Comparison of ENCODE assay signal across 31 mouse cellular contexts in the genomic region with DNA sequence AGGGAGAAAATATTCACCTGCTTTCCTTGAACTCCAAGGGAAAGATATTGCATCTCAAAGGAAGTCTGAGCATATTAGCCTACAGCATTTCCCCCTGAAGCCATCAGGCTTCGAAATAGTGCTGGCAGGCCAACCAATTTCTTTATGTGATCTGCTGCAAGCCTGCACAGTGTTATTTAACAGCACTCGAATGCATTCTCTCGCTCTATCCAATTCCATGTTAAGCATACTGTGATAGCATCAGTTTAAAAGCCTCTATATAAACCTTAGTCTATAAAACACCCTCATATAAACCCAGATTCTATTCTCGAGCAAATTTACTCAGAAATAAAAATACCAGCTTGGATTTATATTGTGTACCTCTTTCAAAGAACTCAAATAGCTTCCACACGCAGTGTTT.
DNase-seq lines count a peak whose midpoint lies in the region; ATAC-seq and TF ChIP-seq lines count a peak whose summit lies in the region.
"Had no signal": no experiment of that assay in that cellular context is flagged by ENCODE, and none has a peak within 500 bp of the region (broad histone marks: within the 10 kb centered on the region; RNA-seq: fewer than 3 reads in every experiment).

No protein-coding gene starts in this region.

- H3K36me3 ChIP-seq in forebrain, embryonic 15.5 days = no peaks in the 10 kb centered on the region
- H3K36me3 ChIP-seq in forebrain, embryonic 11.5 days (ENCODE audit: control insufficient read depth, insufficient read depth, low read length) = no peaks in the 10 kb centered on the region
- H3K36me3 ChIP-seq in limb, embryonic 13.5 days = no peaks in the 10 kb centered on the region
- no peaks in the 10 kb centered on the region for H3K36me3 ChIP-seq in limb, embryonic 10.5 days
- H3K36me3 ChIP-seq in midbrain, embryonic 15.5 days (replicated peaks) = no peaks in the 10 kb centered on the region
- H3K36me3 ChIP-seq in midbrain, embryonic 16.5 days (ENCODE audit: control insufficient read depth, insufficient read depth, low read length) = no peaks in the 10 kb centered on the region
- H3K36me3 ChIP-seq in limb, embryonic 14.5 days (ENCODE audit: control insufficient read depth, insufficient read depth, low read length) = no peaks in the 10 kb centered on the region
- H3K36me3 ChIP-seq in hindbrain, embryonic 14.5 days (replicated peaks; ENCODE audit: control insufficient read depth, insufficient read depth) = no peaks in the 10 kb centered on the region
- H3K36me3 ChIP-seq: embryonic facial prominence, embryonic 12.5 days; embryonic facial prominence, embryonic 15.5 days; forebrain, embryonic 12.5 days; G1E; heart, embryonic 12.5 days; heart, embryonic 15.5 days; hindbrain, embryonic 10.5 days; hindbrain, embryonic 13.5 days had no signal

- H3K27me3 ChIP-seq in forebrain, embryonic 15.5 days = no peaks in the 10 kb centered on the region
- H3K27me3 ChIP-seq in forebrain, embryonic 11.5 days (ENCODE audit: control insufficient read depth, insufficient read depth, low read length) = no peaks in the 10 kb centered on the region
- no peaks in the 10 kb centered on the region for H3K27me3 ChIP-seq in limb, embryonic 13.5 days
- no peaks in the 10 kb centered on the region for H3K27me3 ChIP-seq in limb, embryonic 10.5 days (ENCODE audit: low read depth, poor library complexity, severe bottlenecking)
- no peaks in the 10 kb centered on the region for H3K27me3 ChIP-seq in midbrain, embryonic 15.5 days (replicated peaks)
- H3K27me3 ChIP-seq in midbrain, embryonic 16.5 days (ENCODE audit: control insufficient read depth, insufficient read depth, low read depth, low read length) = no peaks in the 10 kb centered on the region
- no peaks in the 10 kb centered on the region for H3K27me3 ChIP-seq in limb, embryonic 14.5 days (ENCODE audit: control insufficient read depth, insufficient read depth, low read length)
- no peaks in the 10 kb centered on the region for H3K27me3 ChIP-seq in hindbrain, embryonic 14.5 days (ENCODE audit: control insufficient read depth, insufficient read depth, low read length)
- H3K27me3 ChIP-seq: CH12.LX; embryonic facial prominence, embryonic 12.5 days; embryonic facial prominence, embryonic 15.5 days; forebrain, embryonic 12.5 days; heart, embryonic 12.5 days; heart, embryonic 15.5 days; hindbrain, embryonic 13.5 days; Patski had no signal

- no peak for TF ChIP-seq POLR2A in limb, embryonic 14.5 days (IDR thresholded peaks at IDR 0.05; ENCODE audit: borderline replicate concordance, extremely low read depth, insufficient read depth, insufficient read length)

- no peak overlapping the region for H3K4me2 ChIP-seq in forebrain, embryonic 15.5 days (replicated peaks)
- no peak overlapping the region for H3K4me2 ChIP-seq in forebrain, embryonic 11.5 days (ENCODE audit: low read depth, low read length, severe bottlenecking)
- no peak overlapping the region for H3K4me2 ChIP-seq in limb, embryonic 13.5 days (replicated peaks)
- no peak overlapping the region for H3K4me2 ChIP-seq in midbrain, embryonic 15.5 days
- H3K4me2 ChIP-seq in midbrain, embryonic 16.5 days (ENCODE audit: low read length) = no peak overlapping the region
- no peak overlapping the region for H3K4me2 ChIP-seq in limb, embryonic 14.5 days (replicated peaks; ENCODE audit: low read depth, low read length, severe bottlenecking)
- H3K4me2 ChIP-seq in hindbrain, embryonic 14.5 days (replicated peaks) = no peak overlapping the region
- H3K4me2 ChIP-seq: embryonic facial prominence, embryonic 12.5 days; embryonic facial prominence, embryonic 15.5 days; forebrain, embryonic 12.5 days; heart, embryonic 12.5 days; heart, embryonic 15.5 days; hindbrain, embryonic 13.5 days had no signal

- peaks cover 33% of the 10 kb centered on the region for H3K4me1 ChIP-seq in forebrain, embryonic 15.5 days
- no peaks in the 10 kb centered on the region; the same call in 1 of the 2 replicates for H3K4me1 ChIP-seq in forebrain, embryonic 11.5 days (replicated peaks; ENCODE audit: control insufficient read depth, insufficient read depth, low read length)
- peaks cover 11% of the 10 kb centered on the region for H3K4me1 ChIP-seq in limb, embryonic 13.5 days
- no peaks in the 10 kb centered on the region for H3K4me1 ChIP-seq in limb, embryonic 10.5 days
- H3K4me1 ChIP-seq in midbrain, embryonic 15.5 days = peaks cover 23% of the 10 kb centered on the region
- peaks cover 22% of the 10 kb centered on the region for H3K4me1 ChIP-seq in midbrain, embryonic 16.5 days (ENCODE audit: control insufficient read depth, insufficient read depth, low read length)
- peaks cover 4% of the 10 kb centered on the region; the same call in 1 of the 2 replicates for H3K4me1 ChIP-seq in limb, embryonic 14.5 days (ENCODE audit: control insufficient read depth, insufficient read depth, low read length)
- H3K4me1 ChIP-seq in hindbrain, embryonic 14.5 days (replicated peaks; ENCODE audit: control insufficient read depth, insufficient read depth, low read length) = peaks cover 23% of the 10 kb centered on the region
- H3K4me1 ChIP-seq: embryonic facial prominence, embryonic 12.5 days; embryonic facial prominence, embryonic 15.5 days; heart, embryonic 12.5 days; heart, embryonic 15.5 days had no signal

- DNase-seq in forebrain, embryonic 11.5 days (ENCODE audit: low spot score) = no peak
- no peak for DNase-seq in limb, embryonic 10.5 days (ENCODE audit: low spot score)
- DNase-seq in limb, embryonic 14.5 days (ENCODE audit: low spot score) = peak; percentile 54
- DNase-seq in hindbrain, embryonic 14.5 days (ENCODE audit: low spot score) = no peak
- DNase-seq: adrenal gland, postnatal 10 days; adrenal gland, postnatal 36 days; B cell, adult 2 months; cerebellum, adult 11 months; cerebellum, adult 2 months; cerebellum, adult 9-11 months; cerebellum, postnatal 25 days; gastrocnemius, postnatal 25 days; heart, adult 18-20 months; heart, postnatal 10 days; heart, postnatal 36 days had no signal

- 0 out of 2 replicates have a peak overlapping the region, but pooled peaks have one; percentile 14 for H3K27ac ChIP-seq in forebrain, embryonic 15.5 days (replicated peaks)
- no peak overlapping the region for H3K27ac ChIP-seq in forebrain, embryonic 11.5 days (ENCODE audit: low read depth, low read length)
- no peak overlapping the region for H3K27ac ChIP-seq in limb, embryonic 13.5 days
- no peak overlapping the region for H3K27ac ChIP-seq in limb, embryonic 10.5 days
- peak overlapping the region; percentile 10; the same call in 1 of the 2 replicates for H3K27ac ChIP-seq in midbrain, embryonic 15.5 days
- H3K27ac ChIP-seq in midbrain, embryonic 16.5 days (ENCODE audit: low read length) = no peak overlapping the region
- H3K27ac ChIP-seq in limb, embryonic 14.5 days (replicated peaks; ENCODE audit: low read depth, low read length) = no peak overlapping the region
- no peak overlapping the region for H3K27ac ChIP-seq in hindbrain, embryonic 14.5 days
- H3K27ac ChIP-seq: embryonic facial prominence, embryonic 12.5 days; embryonic facial prominence, embryonic 15.5 days; forebrain, embryonic 12.5 days; heart, embryonic 15.5 days; hindbrain, embryonic 10.5 days; hindbrain, embryonic 13.5 days; hindbrain, postnatal 0 days had no signal

- 62% methylated on average over 5 of the region's 5 CpGs for WGBS in forebrain, embryonic 15.5 days
- WGBS in forebrain, embryonic 11.5 days = 81% methylated on average over 5 of the region's 5 CpGs
- WGBS in limb, embryonic 13.5 days = 37% methylated on average over 5 of the region's 5 CpGs
- 87% methylated on average over 5 of the region's 5 CpGs for WGBS in limb, embryonic 10.5 days
- WGBS in midbrain, embryonic 15.5 days = 61% methylated on average over 5 of the region's 5 CpGs
- 62% methylated on average over 5 of the region's 5 CpGs for WGBS in midbrain, embryonic 16.5 days
- 25% methylated on average over 5 of the region's 5 CpGs for WGBS in limb, embryonic 14.5 days
- 78% methylated on average over 5 of the region's 5 CpGs for WGBS in hindbrain, embryonic 14.5 days

- no peaks in the 10 kb centered on the region for H3K9me3 ChIP-seq in forebrain, embryonic 15.5 days
- no peaks in the 10 kb centered on the region for H3K9me3 ChIP-seq in forebrain, embryonic 11.5 days (ENCODE audit: control insufficient read depth, low read length)
- H3K9me3 ChIP-seq in limb, embryonic 13.5 days = no peaks in the 10 kb centered on the region
- H3K9me3 ChIP-seq in limb, embryonic 10.5 days (replicated peaks) = no peaks in the 10 kb centered on the region
- H3K9me3 ChIP-seq in midbrain, embryonic 15.5 days = no peaks in the 10 kb centered on the region
- no peaks in the 10 kb centered on the region for H3K9me3 ChIP-seq in midbrain, embryonic 16.5 days (replicated peaks; ENCODE audit: control insufficient read depth, low read length, poor library complexity, severe bottlenecking)
- no peaks in the 10 kb centered on the region for H3K9me3 ChIP-seq in limb, embryonic 14.5 days (ENCODE audit: control insufficient read depth, low read length)
- H3K9me3 ChIP-seq in hindbrain, embryonic 14.5 days (ENCODE audit: control insufficient read depth, low read length) = no peaks in the 10 kb centered on the region
- H3K9me3 ChIP-seq: embryonic facial prominence, embryonic 12.5 days; embryonic facial prominence, embryonic 15.5 days; forebrain, embryonic 12.5 days; heart, embryonic 12.5 days; heart, embryonic 15.5 days; hindbrain, embryonic 10.5 days; hindbrain, embryonic 13.5 days had no signal

- H3K4me3 ChIP-seq in forebrain, embryonic 15.5 days = no peak overlapping the region
- H3K4me3 ChIP-seq in forebrain, embryonic 11.5 days (ENCODE audit: low read depth, low read length) = no peak overlapping the region
- H3K4me3 ChIP-seq in limb, embryonic 13.5 days = no peak overlapping the region
- no peak overlapping the region for H3K4me3 ChIP-seq in limb, embryonic 10.5 days
- no peak overlapping the region for H3K4me3 ChIP-seq in midbrain, embryonic 15.5 days
- no peak overlapping the region for H3K4me3 ChIP-seq in midbrain, embryonic 16.5 days (ENCODE audit: low read depth, low read length)
- no peak overlapping the region for H3K4me3 ChIP-seq in limb, embryonic 14.5 days (replicated peaks; ENCODE audit: low read length)
- H3K4me3 ChIP-seq in hindbrain, embryonic 14.5 days (replicated peaks; ENCODE audit: low read length) = no peak overlapping the region
- H3K4me3 ChIP-seq: embryonic facial prominence, embryonic 12.5 days; embryonic facial prominence, embryonic 15.5 days; forebrain, embryonic 12.5 days; heart, embryonic 12.5 days; heart, embryonic 15.5 days; hindbrain, embryonic 10.5 days; hindbrain, embryonic 13.5 days had no signal

- H3K9ac ChIP-seq in forebrain, embryonic 15.5 days (replicated peaks) = no peak overlapping the region
- no peak overlapping the region for H3K9ac ChIP-seq in forebrain, embryonic 11.5 days (ENCODE audit: low read length)
- no peak overlapping the region for H3K9ac ChIP-seq in limb, embryonic 13.5 days
- no peak overlapping the region for H3K9ac ChIP-seq in midbrain, embryonic 15.5 days
- H3K9ac ChIP-seq in midbrain, embryonic 16.5 days (ENCODE audit: low read depth, low read length) = no peak overlapping the region
- no peak overlapping the region for H3K9ac ChIP-seq in limb, embryonic 14.5 days (ENCODE audit: low read depth, low read length, severe bottlenecking)
- H3K9ac ChIP-seq in hindbrain, embryonic 14.5 days = no peak overlapping the region
- H3K9ac ChIP-seq: embryonic facial prominence, embryonic 12.5 days; embryonic facial prominence, embryonic 15.5 days; forebrain, embryonic 12.5 days; heart, embryonic 12.5 days; heart, embryonic 15.5 days; hindbrain, embryonic 13.5 days had no signal

- ATAC-seq in forebrain, embryonic 15.5 days (replicated peaks) = no peak
- ATAC-seq in forebrain, embryonic 11.5 days (replicated peaks; ENCODE audit: low FRiP score) = no peak
- peak; percentile 82 for ATAC-seq in limb, embryonic 13.5 days (ENCODE audit: low FRiP score, low read depth)
- ATAC-seq in midbrain, embryonic 15.5 days (replicated peaks) = no peak
- no peak for ATAC-seq in midbrain, embryonic 16.5 days
- peak; percentile 75 for ATAC-seq in limb, embryonic 14.5 days (ENCODE audit: low FRiP score, low read depth)
- no peak for ATAC-seq in hindbrain, embryonic 14.5 days (ENCODE audit: low FRiP score)
- ATAC-seq: hindbrain, postnatal 0 days; inflammation-experienced regulatory T-cells, adult 6 months; Patski had no signal

Comparison
In these comparisons a context has a peak if more than half of its experiments do, and no peak if none do; other contexts are left out.
1. H3K27ac ChIP-seq: peak in forebrain, embryonic 15.5 days (single experiment) and midbrain, embryonic 15.5 days (single experiment); none in forebrain, embryonic 11.5 days (single experiment), limb, embryonic 13.5 days (single experiment), limb, embryonic 10.5 days (single experiment), midbrain, embryonic 16.5 days (single experiment), limb, embryonic 14.5 days (single experiment) and hindbrain, embryonic 14.5 days (single experiment).
2. ATAC-seq: peak in limb, embryonic 13.5 days (single experiment) and limb, embryonic 14.5 days (single experiment); none in forebrain, embryonic 15.5 days (single experiment), forebrain, embryonic 11.5 days (single experiment), midbrain, embryonic 15.5 days (single experiment), midbrain, embryonic 16.5 days (single experiment) and hindbrain, embryonic 14.5 days (single experiment).